Mouse (Mus musculus): ENCODE measurements around the gene Cope.

DNA sequence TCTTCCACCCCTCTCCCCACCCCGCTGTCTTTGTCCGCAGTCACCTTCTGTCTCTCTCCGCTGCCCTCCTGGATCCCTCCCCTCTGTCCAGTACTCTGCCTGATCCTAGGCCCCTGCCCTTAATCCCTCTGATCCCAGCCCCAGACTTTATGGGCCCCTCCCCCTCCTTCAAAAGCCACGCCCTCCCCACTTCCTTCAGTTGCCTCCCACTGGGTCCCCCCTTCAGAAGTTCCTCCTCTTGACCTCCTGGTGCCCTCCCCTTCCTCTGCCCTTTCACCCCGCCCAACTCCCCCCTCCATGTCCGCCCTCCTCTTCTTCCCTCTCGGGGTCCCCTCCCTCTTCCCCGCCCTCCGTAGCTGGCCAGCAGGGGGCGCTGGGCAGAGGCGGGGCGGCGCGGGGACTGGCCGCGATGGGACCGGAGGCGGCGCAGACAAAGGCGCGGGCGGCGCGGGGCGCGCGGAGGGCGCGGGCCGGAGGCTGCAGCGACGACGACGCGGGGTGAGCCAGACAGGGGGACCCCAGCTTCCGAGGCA lies 19.6 kb upstream of the Cope start, which contains the start of gene Homer3:
- TF ChIP-seq POLR2A (IDR thresholded peaks at IDR 0.05; ENCODE audit: borderline replicate concordance, control insufficient read depth, low read depth, low read length) (peak; percentile 24; the same call in 1 of the 2 replicates), CTCF (IDR thresholded peaks at IDR 0.05; ENCODE audit: control insufficient read depth, insufficient read depth, low read length) (peak; percentile 68; the same call in 1 of the 2 replicates)

Data from bone marrow, adult 2 months (tissue).